Mouse (Mus musculus) liver, adult 2 months (tissue): ENCODE measurements around the gene Zfp976.
"Not testable (repeated sequence)": the region's sequence is repeated elsewhere in the genome, so short reads cannot be mapped to it uniquely, and the experiment has no call there.

Experiments
- CTCF ChIP-seq: fragments of 200-500 bp; IDR thresholded peaks from 2 replicates; pipeline ENCODE4 v1.5.1; 2011; ENCODE audit warnings: low read depth, low read length, control low read depth
- POLR2A ChIP-seq: fragments of 200-500 bp; IDR thresholded peaks from 2 replicates; pipeline ENCODE4 v1.6.1; 2011; ENCODE audit warnings: low read length, control low read depth; ENCODE audit not compliant: insufficient read depth; ENCODE audit errors: extremely low read depth

- TF ChIP-seq POLR2A, CTCF: not testable (repeated sequence)
Observed at GRCm38 (mm10) chr7:42591311-42591710, 51.1 kb downstream of the Zfp976 start.
